Mouse (Mus musculus): ENCODE results near the gene Anapc16. TPM values are rescaled to one million over a fixed set of nuclear protein-coding genes. Genes with fewer than 3 reads are reported as not detected.

Gene Anapc16
- total and polyA plus RNA-seq, 3 experiments, result 53.7 to 61.5 TPM; not detected in 1

- H3K9ac ChIP-seq (ENCODE audit: control insufficient read depth, low read depth, low read length, poor library complexity, severe bottlenecking), result peak overlapping the region; percentile 61
- H3K4me1 ChIP-seq (ENCODE audit: control insufficient read depth in 1 of 2, insufficient read depth in 2 of 2, low read length in 2 of 2), result peaks cover 20 to 49% of the 10 kb centered on the region in 2 experiments
- peaks cover 0 to 28% of the 10 kb centered on the region in 2 experiments; a peak in 2 of 4 replicates for H3K36me3 ChIP-seq (ENCODE audit: control insufficient read depth in 1 of 2, insufficient read depth in 2 of 2, low read length in 2 of 2)
- peak overlapping the region; percentile 23 for H3K27ac ChIP-seq (ENCODE audit: control insufficient read depth, low read depth, low read length)
- TF ChIP-seq ELF1 (IDR thresholded peaks at IDR 0.05; ENCODE audit: low read depth, low read length) (no peak), NELFE (IDR thresholded peaks at IDR 0.05; ENCODE audit: low read depth, low read length) (peak; percentile 24; the same call in 1 of the 2 replicates), BHLHE40 (IDR thresholded peaks at IDR 0.05; ENCODE audit: borderline replicate concordance, low read depth, low read length) (no peak), MYC (IDR thresholded peaks at IDR 0.05; ENCODE audit: low read depth, low read length) (no peak)
- no peaks in the 10 kb centered on the region for H3K79me2 ChIP-seq (ENCODE audit: control insufficient read depth, insufficient read depth, low read length, poor library complexity)
- DNase-seq (ENCODE audit: low read depth, low spot score), result peak; percentile 31
- peaks cover 0 to 2% of the 10 kb centered on the region in 2 experiments; a peak in 1 of 4 replicates for H3K27me3 ChIP-seq (ENCODE audit: control insufficient read depth in 1 of 2, insufficient read depth in 2 of 2, low read length in 2 of 2)
- no peak overlapping the region for H3K4me3 ChIP-seq (ENCODE audit: control insufficient read depth in 1 of 2, insufficient read depth in 1 of 2, low read depth in 2 of 2, low read length in 2 of 2)
- no peaks in the 10 kb centered on the region for H3K9me3 ChIP-seq (replicated peaks; ENCODE audit: insufficient read depth, low read length)
These were observed 28.7 kb downstream of the Anapc16 start for GRCm38 (mm10) chr10:59974191-59974664.

GRCm38 (mm10) chr10:59973400-59973799 is 29.5 kb downstream of the Anapc16 start:
- Histone ChIP-seq H3K4me3 (ENCODE audit: control insufficient read depth in 1 of 2, insufficient read depth in 1 of 2, low read depth in 2 of 2, low read length in 2 of 2) (no peak overlapping the region), H3K36me3 (ENCODE audit: control insufficient read depth in 1 of 2, insufficient read depth in 2 of 2, low read length in 2 of 2) (peaks cover 0 to 21% of the 10 kb centered on the region in 2 experiments; a peak in 2 of 4 replicates), H3K9me3 (replicated peaks; ENCODE audit: insufficient read depth, low read length) (no peaks in the 10 kb centered on the region), H3K4me1 (ENCODE audit: control insufficient read depth in 1 of 2, insufficient read depth in 2 of 2, low read length in 2 of 2) (peaks cover 17 to 42% of the 10 kb centered on the region in 2 experiments), H3K27ac (ENCODE audit: control insufficient read depth, low read depth, low read length) (no peak overlapping the region), H3K79me2 (ENCODE audit: control insufficient read depth, insufficient read depth, low read length, poor library complexity) (no peaks in the 10 kb centered on the region), H3K9ac (ENCODE audit: control insufficient read depth, low read depth, low read length, poor library complexity, severe bottlenecking) (no peak overlapping the region), H3K27me3 (ENCODE audit: control insufficient read depth in 1 of 2, insufficient read depth in 2 of 2, low read length in 2 of 2) (peaks cover 0 to 2% of the 10 kb centered on the region in 2 experiments; a peak in 1 of 4 replicates)
- no peak for TF ChIP-seq E2F4 (IDR thresholded peaks at IDR 0.05; ENCODE audit: borderline replicate concordance, low read depth, low read length)
- no peak for TF ChIP-seq MAZ (IDR thresholded peaks at IDR 0.05; ENCODE audit: low read depth, low read length)
- no peak for TF ChIP-seq MXI1 (IDR thresholded peaks at IDR 0.05; ENCODE audit: low read depth, low read length)
- no peak for TF ChIP-seq POLR2AphosphoS2 (IDR thresholded peaks at IDR 0.05; ENCODE audit: low read length)
- no peak for TF ChIP-seq BHLHE40 (IDR thresholded peaks at IDR 0.05; ENCODE audit: borderline replicate concordance, low read depth, low read length)
- TF ChIP-seq POLR2A (IDR thresholded peaks at IDR 0.05; ENCODE audit: control insufficient read depth in 1 of 2, insufficient read depth in 1 of 2, low read depth in 1 of 2, low read length in 2 of 2, poor library complexity in 1 of 2), result no peak
- no peak for TF ChIP-seq MAX (IDR thresholded peaks at IDR 0.05; ENCODE audit: low read length)
- no peak for TF ChIP-seq RAD21 (IDR thresholded peaks at IDR 0.05; ENCODE audit: low read depth, low read length)
- no peak for TF ChIP-seq SIN3A (IDR thresholded peaks at IDR 0.05; ENCODE audit: low read length)
- no peak for TF ChIP-seq NELFE (IDR thresholded peaks at IDR 0.05; ENCODE audit: low read depth, low read length)
- no peak for TF ChIP-seq ZKSCAN1 (IDR thresholded peaks at IDR 0.05; ENCODE audit: low read depth, low read length)
- no peak for TF ChIP-seq TBP (IDR thresholded peaks at IDR 0.05; ENCODE audit: low read depth, low read length)
- no peak for TF ChIP-seq SMC3 (IDR thresholded peaks at IDR 0.05; ENCODE audit: low read depth, low read length)
- no peak for TF ChIP-seq MEF2A (IDR thresholded peaks at IDR 0.05; ENCODE audit: extremely low read depth, insufficient replicate concordance, low read depth, low read length, poor library complexity, severe bottlenecking)
- no peak for TF ChIP-seq EP300 (IDR thresholded peaks at IDR 0.05; ENCODE audit: low read depth in 1 of 2, low read length in 2 of 2)
- TF ChIP-seq JUND (IDR thresholded peaks at IDR 0.05; ENCODE audit: low read depth, low read length), result no peak
- TF ChIP-seq NRF1 (IDR thresholded peaks at IDR 0.05; ENCODE audit: insufficient read depth, low read depth, low read length, poor library complexity, severe bottlenecking), result no peak
- TF ChIP-seq MYC (IDR thresholded peaks at IDR 0.05; ENCODE audit: low read depth, low read length), result no peak
- DNase-seq (ENCODE audit: low read depth, low spot score), result no peak

Data from MEL (cell line).